Mouse (Mus musculus): ENCODE measurements at regions not wholly inside any gene's neighbourhood (a gene's known extent, or its start where the extent isn't known, plus 50 kb on each side); places are given as distances from the start of the nearest gene placed in this dataset.

DNA sequence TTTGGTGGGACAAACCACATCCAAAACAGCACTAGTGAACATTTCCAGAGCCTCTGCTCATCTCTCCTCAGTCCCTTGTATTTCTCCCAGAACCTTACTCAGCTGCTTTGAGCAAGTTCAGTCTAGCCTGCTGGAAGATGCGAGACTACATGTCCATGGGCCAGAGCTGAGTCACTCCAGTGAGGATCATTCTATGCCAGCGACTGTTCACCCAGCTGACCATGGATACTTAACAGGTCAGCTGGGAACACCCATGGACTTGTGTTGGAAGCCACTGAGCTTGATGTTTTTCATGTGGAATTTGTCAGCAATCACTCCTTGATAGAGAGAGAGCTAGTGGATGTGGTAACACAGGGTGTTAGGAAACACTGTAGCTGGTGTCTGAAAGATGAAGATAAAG lies 146.5 kb upstream of the Jag1 start:
- no peak for DNase-seq (ENCODE audit: low read depth in 1 of 2, low spot score in 2 of 2)
- WGBS, result 69% methylated on average over 2 of the region's 2 CpGs
- Histone ChIP-seq H3K27me3 (ENCODE audit: control insufficient read depth, insufficient read depth, low read length) (no peaks in the 10 kb centered on the region), H3K27ac (ENCODE audit: insufficient read depth, low read length) (no peak overlapping the region), H3K4me1 (ENCODE audit: control insufficient read depth, insufficient read depth, insufficient read length) (no peaks in the 10 kb centered on the region), H3K36me3 (ENCODE audit: control insufficient read depth, insufficient read depth, low read length) (no peaks in the 10 kb centered on the region), H3K4me3 (ENCODE audit: extremely low read depth, insufficient read depth, insufficient read length) (no peak overlapping the region)
- TF ChIP-seq POLR2A (IDR thresholded peaks at IDR 0.05; ENCODE audit: low read depth, low read length) (no peak), CTCF (IDR thresholded peaks at IDR 0.05; ENCODE audit: extremely low read depth, insufficient read depth, insufficient read length, insufficient replicate concordance) (no peak)

DNA sequence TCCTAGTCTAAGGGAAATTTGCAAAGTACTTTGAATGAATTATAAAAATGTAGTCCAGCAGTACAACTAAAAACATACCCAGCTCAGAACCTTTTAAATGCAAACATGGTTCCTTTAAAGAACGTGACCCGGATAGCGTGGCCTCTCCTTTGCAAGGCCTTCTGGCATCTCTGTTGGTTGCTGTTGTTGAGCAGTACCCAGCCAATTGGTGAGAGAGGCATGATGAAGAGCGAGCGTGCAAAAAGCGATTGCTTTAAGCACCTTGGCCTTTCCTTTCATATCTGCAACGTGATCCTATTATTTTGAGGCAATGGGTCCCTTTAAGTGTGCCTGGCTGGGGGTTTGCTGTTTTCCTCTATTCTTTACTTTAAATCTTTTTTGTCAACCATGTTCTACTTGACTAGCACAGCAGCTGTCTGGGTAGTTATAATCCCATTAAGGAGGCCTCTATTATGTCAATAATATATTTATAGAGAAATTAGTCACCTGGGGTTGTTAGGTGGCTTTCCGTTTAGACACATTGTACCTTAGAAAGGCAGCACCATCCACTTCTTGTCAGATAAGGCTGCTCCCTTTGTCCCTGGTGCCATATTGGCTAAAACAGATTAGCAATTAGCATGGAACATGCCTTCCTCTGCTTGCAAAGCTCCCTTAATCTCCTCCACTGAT lies 141.5 kb upstream of the Jag1 start:
- Histone ChIP-seq H3K27ac (ENCODE audit: insufficient read depth, low read length) (no peak overlapping the region), H3K4me1 (ENCODE audit: control insufficient read depth, insufficient read depth, insufficient read length) (no peaks in the 10 kb centered on the region), H3K36me3 (ENCODE audit: control insufficient read depth, insufficient read depth, low read length) (no peaks in the 10 kb centered on the region), H3K4me3 (ENCODE audit: extremely low read depth, insufficient read depth, insufficient read length) (no peak overlapping the region), H3K27me3 (ENCODE audit: control insufficient read depth, insufficient read depth, low read length) (no peaks in the 10 kb centered on the region)
- DNase-seq (ENCODE audit: low read depth in 1 of 2, low spot score in 2 of 2), result no peak
- TF ChIP-seq POLR2A (IDR thresholded peaks at IDR 0.05; ENCODE audit: low read depth, low read length) (no peak), CTCF (IDR thresholded peaks at IDR 0.05; ENCODE audit: extremely low read depth, insufficient read depth, insufficient read length, insufficient replicate concordance) (no peak)
- 95% methylated on average over 8 of the region's 8 CpGs for WGBS

DNA sequence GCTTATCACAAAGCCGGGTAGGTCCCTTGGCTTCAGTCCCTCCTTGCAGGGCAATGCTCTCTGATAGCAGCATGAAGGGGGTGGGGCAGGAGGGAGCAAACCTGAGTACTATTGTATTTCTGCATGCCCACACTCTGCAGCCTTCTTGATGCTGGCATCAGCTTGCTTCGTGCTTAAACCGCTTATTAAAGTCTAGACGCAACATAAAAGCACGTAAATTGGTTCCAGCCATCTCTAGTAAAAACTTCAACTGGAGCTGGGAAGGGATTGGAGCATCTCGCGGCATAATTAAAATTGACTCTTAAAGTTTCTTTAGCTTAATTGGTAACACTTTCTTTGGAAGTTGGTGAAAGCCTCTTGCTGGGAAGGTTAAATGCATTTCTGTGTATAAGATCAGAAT lies 131.5 kb upstream of the Jag1 start:
- no peak for DNase-seq (ENCODE audit: low read depth in 1 of 2, low spot score in 2 of 2)
- Histone ChIP-seq H3K27ac (ENCODE audit: insufficient read depth, low read length) (no peak overlapping the region), H3K27me3 (ENCODE audit: control insufficient read depth, insufficient read depth, low read length) (no peaks in the 10 kb centered on the region; the same call in 1 of the 2 replicates), H3K4me1 (ENCODE audit: control insufficient read depth, insufficient read depth, insufficient read length) (no peaks in the 10 kb centered on the region), H3K4me3 (ENCODE audit: extremely low read depth, insufficient read depth, insufficient read length) (no peak overlapping the region), H3K36me3 (ENCODE audit: control insufficient read depth, insufficient read depth, low read length) (no peaks in the 10 kb centered on the region)
- WGBS, result 88% methylated on average over 7 of the region's 7 CpGs
- TF ChIP-seq CTCF (IDR thresholded peaks at IDR 0.05; ENCODE audit: extremely low read depth, insufficient read depth, insufficient read length, insufficient replicate concordance), result no peak

GRCm38 (mm10) chr2:137244370-137244769 lies 127.9 kb upstream of the Jag1 start:
- no peak for DNase-seq (ENCODE audit: low read depth in 1 of 2, low spot score in 2 of 2)
- Histone ChIP-seq H3K4me3 (ENCODE audit: extremely low read depth, insufficient read depth, insufficient read length) (no peak overlapping the region), H3K4me1 (ENCODE audit: control insufficient read depth, insufficient read depth, insufficient read length) (no peaks in the 10 kb centered on the region), H3K27ac (ENCODE audit: insufficient read depth, low read length) (no peak overlapping the region), H3K27me3 (ENCODE audit: control insufficient read depth, insufficient read depth, low read length) (no peaks in the 10 kb centered on the region; the same call in 1 of the 2 replicates), H3K36me3 (ENCODE audit: control insufficient read depth, insufficient read depth, low read length) (no peaks in the 10 kb centered on the region)
- TF ChIP-seq POLR2A (IDR thresholded peaks at IDR 0.05; ENCODE audit: low read depth, low read length), result no peak
- TF ChIP-seq CTCF (IDR thresholded peaks at IDR 0.05; ENCODE audit: extremely low read depth, insufficient read depth, insufficient read length, insufficient replicate concordance), result no peak
- WGBS, result 79% methylated on average over 6 of the region's 6 CpGs

- 38% methylated on average over 5 of the region's 5 CpGs for WGBS
- no peaks in the 10 kb centered on the region for H3K36me3 ChIP-seq (ENCODE audit: control insufficient read depth, insufficient read depth, low read length)
- no peaks in the 10 kb centered on the region for H3K4me1 ChIP-seq (ENCODE audit: control insufficient read depth, insufficient read depth, insufficient read length)
- H3K27ac ChIP-seq (ENCODE audit: insufficient read depth, low read length), result no peak overlapping the region
- TF ChIP-seq POLR2A (IDR thresholded peaks at IDR 0.05; ENCODE audit: low read depth, low read length), result no peak
- no peak for TF ChIP-seq CTCF (IDR thresholded peaks at IDR 0.05; ENCODE audit: extremely low read depth, insufficient read depth, insufficient read length, insufficient replicate concordance)
- DNase-seq (ENCODE audit: low read depth in 1 of 2, low spot score in 2 of 2), result no peak
- H3K27me3 ChIP-seq (ENCODE audit: control insufficient read depth, insufficient read depth, low read length), result no peaks in the 10 kb centered on the region; the same call in 1 of the 2 replicates
- no peak overlapping the region for H3K4me3 ChIP-seq (ENCODE audit: extremely low read depth, insufficient read depth, insufficient read length)
Observed at GRCm38 (mm10) chr2:137243914-137244313, 127.5 kb upstream of the Jag1 start.

- DNase-seq (ENCODE audit: low read depth in 1 of 2, low spot score in 2 of 2), result no peak
- TF ChIP-seq CTCF (IDR thresholded peaks at IDR 0.05; ENCODE audit: extremely low read depth, insufficient read depth, insufficient read length, insufficient replicate concordance) (no peak), POLR2A (IDR thresholded peaks at IDR 0.05; ENCODE audit: low read depth, low read length) (no peak)
- no peaks in the 10 kb centered on the region for H3K36me3 ChIP-seq (ENCODE audit: control insufficient read depth, insufficient read depth, low read length)
Observed at GRCm38 (mm10) chr2:137236961-137237360, 120.5 kb upstream of the Jag1 start.

GRCm38 (mm10) chr2:137233936-137234335 lies 117.5 kb upstream of the Jag1 start:
- 80% methylated on average over 3 of the region's 3 CpGs for WGBS

More at GRCm38 (mm10) chr2:137236961-137237360, 120.5 kb upstream of the Jag1 start:
- Histone ChIP-seq H3K27me3 (ENCODE audit: control insufficient read depth, insufficient read depth, low read length) (no peaks in the 10 kb centered on the region), H3K4me3 (ENCODE audit: extremely low read depth, insufficient read depth, insufficient read length) (no peak overlapping the region), H3K27ac (ENCODE audit: insufficient read depth, low read length) (no peak overlapping the region), H3K4me1 (ENCODE audit: control insufficient read depth, insufficient read depth, insufficient read length) (no peaks in the 10 kb centered on the region)
- 81% methylated on average over 3 of the region's 3 CpGs for WGBS

More at GRCm38 (mm10) chr2:137233936-137234335, 117.5 kb upstream of the Jag1 start:
- no peak for TF ChIP-seq POLR2A (IDR thresholded peaks at IDR 0.05; ENCODE audit: low read depth, low read length)
- no peak for DNase-seq (ENCODE audit: low read depth in 1 of 2, low spot score in 2 of 2)
- Histone ChIP-seq H3K4me1 (ENCODE audit: control insufficient read depth, insufficient read depth, insufficient read length) (no peaks in the 10 kb centered on the region), H3K4me3 (ENCODE audit: extremely low read depth, insufficient read depth, insufficient read length) (no peak overlapping the region), H3K36me3 (ENCODE audit: control insufficient read depth, insufficient read depth, low read length) (no peaks in the 10 kb centered on the region), H3K27ac (ENCODE audit: insufficient read depth, low read length) (no peak overlapping the region), H3K27me3 (ENCODE audit: control insufficient read depth, insufficient read depth, low read length) (no peaks in the 10 kb centered on the region)
